Mouse (Mus musculus) liver, embryonic 14.5 days (tissue): ENCODE measurements at regions not wholly inside any gene's neighbourhood (a gene's known extent, or its start where the extent isn't known, plus 50 kb on each side); places are given as distances from the start of the nearest gene placed in this dataset.

ENCODE experiments used
- ATAC-seq: fragments of 200-750 bp; cut with Nextera tagmentation; 2 replicates; pipeline ENCODE4 v1.8.0; 2017; ENCODE audit warnings: moderate number of reproducible peaks, mild to moderate bottlenecking, moderate library complexity; ENCODE audit not compliant: insufficient read depth
- DNase-seq, 3 experiments: peaks; one replicate each; pipeline ENCODE4 v3.0.0-alpha.2; 2012 to 2013; ENCODE audit warnings: low read depth in 3 of 3, low spot score in 3 of 3
- H3K27ac ChIP-seq: fragments of 300-500 bp; sonication (generic); 2 replicates; pipeline ENCODE4 v1.5.1; 2014; ENCODE audit warnings: moderate library complexity, mild to moderate bottlenecking, control low read depth, inconsistent platforms
- H3K27me3 ChIP-seq: fragments of 300-500 bp; sonication (generic); 2 replicates; pipeline ENCODE4 v1.6.1; 2014; ENCODE audit warnings: mild to moderate bottlenecking, low read length, moderate library complexity; ENCODE audit not compliant: control insufficient read depth, insufficient read depth
- H3K36me3 ChIP-seq: fragments of 300-500 bp; sonication (generic); replicated peaks from 2 replicates; pipeline ENCODE4 v1.6.1; 2014; ENCODE audit warnings: low read depth; ENCODE audit not compliant: control insufficient read depth, insufficient read depth
- H3K4me1 ChIP-seq, 2 experiments: fragments of 200-500 bp in 1 of 2; fragments of 300-500 bp in 1 of 2; sonication (generic) in 1 of 2; replicated peaks; 2 replicates each; pipeline ENCODE4 v1.6.1; 2012 to 2014; ENCODE audit warnings: antibody characterized with exemption in 1 of 2, inconsistent platforms in 1 of 2, low read length in 1 of 2; ENCODE audit not compliant: control insufficient read depth in 2 of 2, insufficient read depth in 2 of 2
- H3K4me2 ChIP-seq: fragments of 300-500 bp; sonication (generic); 2 replicates; pipeline ENCODE4 v1.6.1; 2014; ENCODE audit warnings: low read depth, mild to moderate bottlenecking, control low read depth, moderate library complexity
- H3K4me3 ChIP-seq, 2 experiments: fragments of 200-500 bp in 1 of 2; fragments of 300-500 bp in 1 of 2; sonication (generic) in 1 of 2; 2 replicates each; pipeline ENCODE4 v1.5.1; 2012 to 2014; ENCODE audit warnings: low read depth in 2 of 2, low read length in 2 of 2, mild to moderate bottlenecking in 2 of 2, control low read depth in 1 of 2, inconsistent platforms in 1 of 2, moderate library complexity in 1 of 2; ENCODE audit not compliant: insufficient read depth in 1 of 2
- H3K9ac ChIP-seq: fragments of 300-500 bp; sonication (generic); replicated peaks from 2 replicates; pipeline ENCODE4 v1.6.1; 2014; ENCODE audit warnings: mild to moderate bottlenecking, control low read depth, moderate library complexity
- H3K9me3 ChIP-seq: fragments of 300-500 bp; sonication (generic); 2 replicates; pipeline ENCODE4 v1.6.1; 2016; ENCODE audit warnings: low read length, mixed read lengths; ENCODE audit not compliant: control insufficient read depth
- CTCF ChIP-seq: IDR thresholded peaks from 2 replicates; pipeline ENCODE4 v1.5.1; 2016; ENCODE audit warnings: antibody characterized with exemption, low read depth, control low read depth
- EP300 ChIP-seq: IDR thresholded peaks from 2 replicates; pipeline ENCODE4 v1.6.1; 2016; ENCODE audit warnings: antibody characterized with exemption, low read depth
- WGBS: fragments of 180-500 bp; shearing (Covaris S2); extraction: QIAGEN DNeasy Blood & Tissue Kit; methylation state at CpG from one replicate; pipeline ENCODE4 v1.1.7; 2014; ENCODE audit not compliant: insufficient replicate concordance; 5-methylcytosine and 5-hydroxymethylcytosine counted together

- DNase-seq (no peak), ATAC-seq (no peak)
- 44% methylated on average over 2 of the region's 2 CpGs for WGBS
- H3K36me3 ChIP-seq = no peaks in the 10 kb centered on the region
- no peak overlapping the region for H3K4me2 ChIP-seq
- no peaks in the 10 kb centered on the region for H3K9me3 ChIP-seq
- H3K9ac ChIP-seq = no peak overlapping the region
- no peaks in the 10 kb centered on the region for H3K27me3 ChIP-seq
- TF ChIP-seq EP300 (no peak), CTCF (no peak)
- no peaks in the 10 kb centered on the region for H3K4me1 ChIP-seq
- no peak overlapping the region for H3K4me3 ChIP-seq
- H3K27ac ChIP-seq = no peak overlapping the region
Measured at GRCm38 (mm10) chr9:32983182-32983581, 347.2 kb downstream of the Ets1 start.

GRCm38 (mm10) chr9:32986836-32987673 lies 351.0 kb downstream of the Ets1 start:
- H3K9ac ChIP-seq = no peak overlapping the region
- H3K4me1 ChIP-seq = no peaks in the 10 kb centered on the region
- H3K9me3 ChIP-seq = no peaks in the 10 kb centered on the region
- no peaks in the 10 kb centered on the region for H3K36me3 ChIP-seq
- no peak for ATAC-seq
- H3K4me3 ChIP-seq = no peak overlapping the region
- no peak overlapping the region for H3K4me2 ChIP-seq
- no peaks in the 10 kb centered on the region for H3K27me3 ChIP-seq
- WGBS = 34% methylated on average over 9 of the region's 9 CpGs
- DNase-seq = no peak
- H3K27ac ChIP-seq = no peak overlapping the region
- TF ChIP-seq CTCF (no peak), EP300 (no peak)

GRCm38 (mm10) chr9:32989006-32989405 lies 353.0 kb downstream of the Ets1 start:
- H3K9ac ChIP-seq = no peak overlapping the region
- H3K27me3 ChIP-seq = no peaks in the 10 kb centered on the region
- H3K9me3 ChIP-seq = no peaks in the 10 kb centered on the region
- no peak for DNase-seq
- H3K36me3 ChIP-seq = no peaks in the 10 kb centered on the region
- TF ChIP-seq CTCF = no peak
- no peak for TF ChIP-seq EP300
- no peak overlapping the region for H3K27ac ChIP-seq
- H3K4me1 ChIP-seq = no peaks in the 10 kb centered on the region
- ATAC-seq = no peak
- H3K4me2 ChIP-seq = no peak overlapping the region
- 33% methylated on average over 1 of the region's 1 CpGs for WGBS
- H3K4me3 ChIP-seq = no peak overlapping the region

- DNase-seq (no peak), ATAC-seq (no peak)
- no peak overlapping the region for H3K4me3 ChIP-seq
- TF ChIP-seq EP300 (no peak), CTCF (no peak)
- 46% methylated on average over 1 of the region's 1 CpGs for WGBS
- no peaks in the 10 kb centered on the region for H3K27me3 ChIP-seq
- no peak overlapping the region for H3K4me2 ChIP-seq
- H3K9ac ChIP-seq = no peak overlapping the region
- no peak overlapping the region for H3K27ac ChIP-seq
- no peaks in the 10 kb centered on the region for H3K4me1 ChIP-seq
- H3K9me3 ChIP-seq = no peaks in the 10 kb centered on the region
- H3K36me3 ChIP-seq = no peaks in the 10 kb centered on the region
Measured at GRCm38 (mm10) chr9:32998323-32998722, 362.3 kb downstream of the Ets1 start.

DNA sequence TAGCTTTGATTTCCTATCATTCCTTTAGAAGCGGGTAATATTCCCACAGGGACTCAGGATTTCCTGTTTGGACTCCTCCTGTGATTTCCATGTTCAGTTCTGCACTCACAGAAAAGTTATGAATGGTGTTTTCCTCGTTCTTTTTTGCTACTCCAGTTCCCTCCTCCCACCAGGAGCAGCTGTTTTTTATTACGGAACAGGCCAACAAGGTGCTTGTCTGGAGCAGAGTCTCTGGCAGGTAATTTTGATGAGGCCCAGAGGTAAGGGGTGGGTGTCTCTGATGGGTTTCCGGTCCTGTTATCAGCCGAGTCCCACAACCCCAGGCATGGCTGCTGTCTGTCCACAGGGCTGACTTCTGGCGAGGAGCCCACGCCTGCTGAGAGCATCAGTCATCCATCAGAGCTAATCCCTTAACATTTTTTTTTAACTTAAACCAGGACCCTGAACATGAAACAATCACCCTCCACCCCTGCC lies 364.7 kb downstream of the Ets1 start:
- DNase-seq (no peak), ATAC-seq (no peak)
- H3K27ac ChIP-seq = no peak overlapping the region
- H3K4me1 ChIP-seq = no peaks in the 10 kb centered on the region
- H3K36me3 ChIP-seq = no peaks in the 10 kb centered on the region
- H3K4me2 ChIP-seq = no peak overlapping the region
- H3K27me3 ChIP-seq = no peaks in the 10 kb centered on the region
- WGBS = 41% methylated on average over 7 of the region's 7 CpGs
- no peak for TF ChIP-seq EP300
- no peak for TF ChIP-seq CTCF
- H3K9ac ChIP-seq = no peak overlapping the region
- H3K4me3 ChIP-seq = no peak overlapping the region
- H3K9me3 ChIP-seq = no peaks in the 10 kb centered on the region
